Mouse (Mus musculus): ENCODE data around the gene Fam76b. TPM values are rescaled to one million over a fixed set of nuclear protein-coding genes. Genes with fewer than 3 reads are reported as not detected.

The Fam76b gene
- 32.2 TPM for polyA plus RNA-seq (2014; fragmentation: Illumina TruSeq; extraction: RNeasy Lipid Tissue Mini Kit (QIAGEN cat#74804); ENCODE audit: low read depth, low replicate concordance)

DNA sequence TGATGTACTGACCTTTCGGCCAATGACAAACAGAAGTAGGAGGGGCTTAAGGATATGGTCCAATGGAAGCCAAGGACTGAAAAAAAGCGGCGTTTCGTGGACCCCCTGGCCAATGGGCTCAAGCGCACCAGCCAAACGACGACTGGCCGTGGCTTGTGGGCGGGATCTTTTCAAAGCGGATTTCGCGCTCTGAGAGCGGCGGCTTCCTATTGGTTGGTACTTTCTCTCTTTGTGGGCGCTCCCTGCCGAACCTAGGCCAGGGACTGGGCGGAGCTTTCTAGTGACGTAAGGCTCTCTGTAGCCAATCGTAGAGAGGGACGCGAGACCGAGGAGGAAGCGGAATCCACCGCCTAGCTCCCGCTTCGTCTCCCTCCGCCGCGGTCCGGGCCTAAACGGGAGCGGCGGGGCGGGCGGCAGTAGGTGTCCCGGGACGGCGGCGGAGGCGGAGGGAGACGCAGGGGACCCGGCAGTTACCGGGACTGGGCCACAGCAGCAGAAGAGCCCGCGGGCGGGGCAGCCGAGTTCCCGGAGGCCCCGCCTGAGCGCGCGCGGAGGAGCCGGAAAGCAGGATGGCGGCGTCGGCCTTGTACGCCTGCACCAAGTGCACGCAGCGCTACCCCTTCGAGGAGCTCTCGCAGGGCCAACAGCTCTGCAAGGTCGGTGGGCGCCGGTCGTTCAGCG, at the start of gene Fam76b:
Gene Fam76b, plus strand, starts transcription at position 311 of the 681 bp plus-strand sequence.

DNA sequence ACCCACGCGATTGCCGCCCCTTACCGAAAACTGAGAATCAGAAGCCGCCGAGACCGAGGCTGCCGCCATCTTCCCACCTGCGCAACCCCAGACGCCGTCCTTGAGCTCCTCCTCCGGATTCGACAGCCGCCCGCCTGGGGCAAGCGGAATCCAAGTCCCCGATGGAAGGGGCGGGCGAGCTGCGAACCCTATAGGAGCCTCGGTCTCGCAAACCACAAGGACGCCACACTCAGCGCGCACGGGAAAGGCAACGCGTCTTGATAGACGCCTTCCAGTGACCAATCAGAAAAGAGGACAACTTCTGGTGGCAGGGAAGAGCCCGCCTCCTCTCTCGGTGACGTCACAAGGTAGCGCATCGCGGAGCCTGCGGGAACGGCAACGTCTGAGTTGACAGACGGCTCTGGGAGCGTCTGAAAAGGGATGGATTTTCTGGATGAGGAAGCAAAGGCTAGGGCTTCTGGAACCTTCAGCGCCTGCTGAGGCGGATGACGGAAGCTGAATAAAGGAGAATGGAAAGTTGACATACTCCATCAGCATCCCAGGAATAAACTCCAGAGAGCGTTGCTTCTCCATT, 597 bp upstream of the Fam76b start, which contains the start of gene Cep57:
Gene Cep57, minus strand, starts transcription at position 276 of the 574 bp plus-strand sequence.

Other genes with a start within 250 kb of the Fam76b start
- 93.1 TPM for gene Mtmr2, start 79.3 kb upstream of the Fam76b start, polyA plus RNA-seq (2014; fragmentation: Illumina TruSeq; extraction: RNeasy Lipid Tissue Mini Kit (QIAGEN cat#74804); ENCODE audit: low read depth, low replicate concordance)
- gene Cep57, start 609 bp upstream of the Fam76b start, polyA plus RNA-seq (2014; fragmentation: Illumina TruSeq; extraction: RNeasy Lipid Tissue Mini Kit (QIAGEN cat#74804); ENCODE audit: low read depth, low replicate concordance) = 53.6 TPM

All from kidney, adult 10 weeks (tissue).